Mouse (Mus musculus) left cerebral cortex, postnatal 25 days (tissue): ENCODE data around the gene Stpg4. TPM values are rescaled to one million over a fixed set of nuclear protein-coding genes. Genes with fewer than 3 reads are reported as not detected.

Experiments used
- DNase-seq, 2 experiments: peaks; one replicate each; pipeline ENCODE4 v3.0.0; 2022; ENCODE audit warnings: low spot score in 2 of 2, mixed read lengths in 1 of 2
- intact Hi-C: fragments of 180-260 bp; cut with DNase I; formaldehyde crosslinking; loops from one replicate; pipeline ENCODE4 v1.15.1; 2025
- total RNA-seq, 2 experiments: library from RNA; stranded (reverse); gene quantifications; 2 replicates each; pipeline ENCODE4 v1.2.3; 2021

Stpg4 gene
- total RNA-seq, 2 experiments from 2014 or later, result 0.62 TPM; not detected in 1

DNA sequence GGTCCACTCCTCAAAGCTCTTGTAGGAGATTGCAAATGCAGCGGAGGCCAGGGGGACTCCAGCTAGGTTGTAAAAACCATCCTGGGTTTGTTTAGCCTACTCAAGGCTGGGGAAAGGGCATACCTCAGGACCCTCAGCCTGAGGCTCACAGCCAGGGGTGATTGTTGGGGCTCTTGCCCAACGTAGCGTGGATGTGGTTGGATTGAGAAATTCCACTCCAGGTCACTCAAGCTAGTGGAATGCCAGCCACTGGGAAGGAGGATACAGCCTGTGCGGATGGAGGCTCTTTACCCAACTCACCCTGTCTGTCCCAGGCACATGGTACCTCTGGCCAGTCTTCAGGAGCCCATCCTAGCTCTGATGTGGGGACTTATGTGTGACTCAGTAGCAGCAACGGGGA, 71.3 kb downstream of the Stpg4 start:
- no peak for DNase-seq
- intact Hi-C loops, result no loop called here

DNA sequence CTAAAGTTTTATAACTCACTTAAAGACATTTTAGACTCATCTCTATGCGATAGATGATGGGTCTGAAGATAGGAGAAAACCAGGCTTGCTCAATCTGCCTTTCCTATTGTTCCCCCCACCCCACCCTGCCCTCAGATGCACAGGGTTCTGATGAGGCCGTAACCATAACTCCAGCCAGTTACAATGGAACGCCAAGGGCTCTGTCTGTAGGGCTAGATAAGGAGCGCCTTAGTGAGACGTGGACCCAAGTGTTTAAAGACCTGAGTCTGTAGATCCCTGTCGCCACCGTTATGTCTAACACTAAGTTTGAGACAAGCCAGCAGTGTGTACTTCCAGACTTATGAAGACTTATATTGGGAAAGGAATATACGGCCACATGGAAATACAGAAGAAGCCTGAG, 72.1 kb downstream of the Stpg4 start:
- DNase-seq, result no peak
- intact Hi-C loops, result no loop called here

DNA sequence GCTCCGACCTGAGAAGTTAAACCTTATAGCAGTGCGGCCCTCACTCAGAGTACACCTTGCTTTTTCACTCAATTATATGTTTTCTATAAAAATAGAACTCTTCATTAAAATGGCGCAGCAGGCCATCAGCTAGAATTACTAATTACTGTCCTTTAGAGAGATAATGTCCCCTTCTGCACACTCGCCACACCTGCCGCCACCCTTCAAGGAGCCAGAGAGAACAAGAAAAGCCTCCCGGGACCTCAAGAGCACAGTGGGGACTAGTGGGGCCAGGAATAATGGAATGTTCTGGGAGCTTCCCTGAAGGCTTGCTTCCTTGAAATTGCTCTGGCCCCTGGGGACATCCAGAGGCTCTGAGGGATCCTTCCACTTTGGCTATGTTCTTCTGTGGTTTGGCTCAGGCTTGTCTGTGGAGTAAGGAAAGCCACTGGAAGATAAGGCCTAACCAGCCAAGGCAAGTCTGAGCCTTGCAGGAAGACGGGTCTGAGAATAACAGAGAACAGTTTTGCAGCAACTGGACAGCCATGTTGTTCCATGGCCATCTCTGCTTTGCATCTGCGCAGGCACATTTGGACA, 73.7 kb downstream of the Stpg4 start:
- intact Hi-C loops, result no loop called here

DNA sequence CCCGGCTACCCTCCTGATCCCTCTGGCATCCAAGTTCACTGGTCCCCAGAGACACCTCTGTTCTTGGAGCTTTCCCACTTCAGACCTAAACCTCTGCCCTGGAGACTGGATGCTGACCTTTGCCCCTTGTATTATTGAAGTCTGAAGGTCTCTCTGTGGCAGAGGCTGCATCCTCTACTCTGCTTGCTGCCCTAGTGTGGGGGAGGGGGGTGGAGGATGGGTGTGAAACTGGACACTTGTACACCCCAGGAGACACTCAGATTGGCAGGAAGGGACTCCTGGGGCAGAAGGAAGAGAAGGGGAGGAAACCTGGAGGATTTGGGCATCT, 74.7 kb downstream of the Stpg4 start:
- DNase-seq, result no peak
- intact Hi-C loops, result no loop called here

More for the DNA sequence above, 73.7 kb downstream of the Stpg4 start:
- no peak for DNase-seq

DNA sequence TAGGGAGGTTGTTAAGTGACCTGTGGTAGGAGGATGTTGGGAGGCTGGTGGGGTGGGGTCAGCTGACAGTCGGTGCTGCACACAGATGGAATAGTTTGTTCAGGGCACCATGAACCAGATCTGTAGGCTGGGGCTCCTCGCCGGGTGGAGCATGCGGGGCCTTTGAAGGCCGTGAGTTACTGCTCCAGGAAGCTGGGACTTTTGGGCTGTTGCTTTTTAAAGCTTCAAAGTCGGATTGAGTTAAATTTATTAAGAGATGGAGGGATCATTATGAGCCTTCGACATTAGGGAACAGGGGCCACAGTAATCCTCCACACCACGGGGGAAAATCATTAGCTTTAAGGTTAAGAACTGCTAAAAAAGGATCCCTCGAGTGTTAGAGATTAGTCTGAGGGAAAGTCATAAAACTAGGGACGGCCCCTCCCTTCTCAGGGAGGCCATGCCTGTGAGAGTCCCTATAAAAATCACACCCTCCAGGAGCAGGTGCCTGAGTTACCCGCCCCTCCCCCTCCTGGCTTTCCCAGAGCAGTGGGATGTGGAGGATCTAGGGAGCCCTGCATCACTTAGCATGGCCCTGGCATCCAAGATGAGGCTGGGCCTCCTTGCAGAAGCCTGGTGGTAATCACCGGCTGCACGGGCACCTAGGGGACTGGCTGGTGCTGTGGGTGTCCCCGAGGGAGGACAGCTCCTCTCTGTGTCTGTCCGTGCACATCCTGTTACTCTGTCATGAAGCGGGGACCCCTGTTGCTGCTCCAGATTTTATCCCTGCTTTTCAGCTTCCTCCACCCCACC, 75.2 kb downstream of the Stpg4 start:
- no peak for DNase-seq
- intact Hi-C loops, result no loop called here

DNA sequence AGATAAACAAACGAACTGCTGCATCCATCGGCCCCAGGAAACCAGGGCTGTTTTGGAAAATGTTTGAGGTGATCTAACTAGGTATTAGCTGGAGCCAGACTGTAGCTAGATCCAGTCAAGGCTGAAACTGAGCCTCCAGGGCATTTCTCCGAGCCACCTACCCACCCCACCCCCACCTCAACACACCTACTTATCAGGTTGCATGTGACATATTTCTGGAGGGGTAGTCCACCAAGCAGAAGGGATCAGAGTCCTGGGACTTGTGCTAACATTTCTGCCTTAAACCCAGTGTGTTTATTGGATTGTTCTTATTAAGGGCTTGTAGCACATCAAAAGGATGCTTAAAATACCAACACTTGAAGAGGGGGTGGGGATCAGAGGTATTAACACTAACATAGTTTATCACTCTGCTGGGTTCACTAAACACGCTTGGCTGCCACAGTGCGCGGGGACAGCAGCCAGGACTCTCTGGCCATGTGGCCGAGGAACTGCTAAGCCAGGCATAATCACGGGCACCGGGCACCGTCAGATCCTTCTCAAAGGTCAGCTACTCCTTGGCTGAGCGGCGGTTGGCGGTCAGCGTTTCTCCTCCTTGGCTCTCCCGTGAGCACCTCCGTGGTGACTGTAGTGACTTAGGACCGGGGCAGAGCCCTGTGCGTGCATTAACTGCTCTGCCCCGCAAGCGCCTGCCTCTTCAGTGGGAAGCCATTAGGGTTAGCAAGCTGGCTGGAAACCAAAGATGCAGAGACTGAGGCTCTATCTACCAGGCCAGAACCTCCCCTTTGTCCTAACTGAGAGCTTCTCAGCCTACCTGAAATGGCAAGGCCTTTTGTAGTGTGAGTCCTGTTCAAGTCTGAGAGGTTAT, 76.1 kb downstream of the Stpg4 start:
- intact Hi-C loops, result no loop called here
- DNase-seq, result no peak

DNA sequence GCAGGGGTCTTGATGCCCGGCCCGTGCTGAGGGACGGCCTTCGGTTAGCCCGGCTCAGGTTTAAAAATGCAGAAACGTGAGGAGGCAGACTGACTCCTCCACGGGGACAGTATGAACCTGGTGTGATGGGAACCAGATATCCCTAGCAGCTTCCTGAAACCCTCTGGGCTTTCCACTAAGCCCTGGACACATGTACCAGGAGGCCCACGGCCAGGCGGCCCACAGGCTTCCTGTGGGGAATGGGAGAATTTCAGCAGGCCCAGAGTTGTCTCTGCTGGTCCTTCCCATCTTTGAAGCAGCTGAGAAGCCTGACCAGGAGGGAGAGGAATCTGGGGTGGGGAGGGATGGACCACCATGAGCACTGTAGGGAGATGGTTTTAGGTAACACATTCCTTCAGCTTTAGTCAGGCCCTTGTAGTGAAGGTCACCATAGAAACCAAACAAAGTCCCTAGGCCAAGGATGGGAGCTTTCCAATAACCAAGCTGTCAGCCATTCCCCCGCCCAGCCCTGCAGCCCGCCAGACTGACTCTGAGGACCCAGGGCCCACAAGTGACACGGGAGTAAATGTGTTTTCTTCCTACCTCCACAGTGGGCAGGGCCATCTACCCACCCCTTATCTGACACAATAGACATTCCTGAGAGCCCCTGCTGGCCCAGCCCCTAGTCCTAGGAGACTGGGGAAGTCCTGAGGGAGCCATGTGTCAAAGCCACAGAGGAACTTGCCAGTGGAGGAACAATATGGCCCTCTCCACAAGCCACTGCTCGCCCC, 76.9 kb downstream of the Stpg4 start:
- intact Hi-C loops, result no loop called here
- no peak for DNase-seq

DNA sequence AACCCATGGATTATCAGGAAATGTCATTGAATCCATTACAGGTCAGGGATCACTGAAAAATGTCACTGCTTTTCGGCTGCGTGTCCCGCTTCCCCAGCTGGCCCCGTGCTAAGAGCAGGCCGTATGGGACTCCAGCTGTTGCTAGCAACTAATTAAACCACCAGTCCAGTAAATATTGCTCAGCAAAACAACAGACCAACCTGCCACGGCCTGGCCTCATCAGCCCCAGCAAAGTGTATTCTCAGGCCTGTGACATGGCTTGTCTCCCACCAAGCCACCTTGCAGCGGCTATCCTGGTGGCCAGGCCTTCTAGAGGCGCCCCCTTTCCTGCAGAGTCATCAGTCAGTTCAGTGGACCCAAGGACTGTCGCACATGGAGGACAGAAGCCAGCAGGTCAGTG, 78.0 kb downstream of the Stpg4 start:
- intact Hi-C loops, result no loop called here
- DNase-seq, result no peak

DNA sequence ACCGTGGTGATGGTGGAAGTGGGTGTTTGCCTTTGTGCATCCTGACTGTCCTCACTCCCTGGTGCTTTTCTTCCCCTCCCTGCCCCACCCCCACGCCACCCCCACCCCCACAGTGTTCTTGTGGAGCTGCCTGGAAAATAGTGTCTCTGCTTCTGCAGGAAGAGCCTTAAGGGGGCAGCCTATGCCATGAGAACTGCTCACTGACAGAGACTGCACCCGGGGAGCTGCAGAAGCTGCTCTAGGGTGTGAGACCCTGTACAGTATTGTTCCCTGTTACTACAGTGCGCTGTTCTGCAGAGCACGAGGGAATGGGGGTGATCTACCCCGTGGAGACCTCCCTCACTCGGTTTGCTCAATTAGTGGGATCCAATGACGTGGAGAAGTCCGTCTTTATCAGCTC, 78.5 kb downstream of the Stpg4 start:
- intact Hi-C loops, result no loop called here
- no peak for DNase-seq

DNA sequence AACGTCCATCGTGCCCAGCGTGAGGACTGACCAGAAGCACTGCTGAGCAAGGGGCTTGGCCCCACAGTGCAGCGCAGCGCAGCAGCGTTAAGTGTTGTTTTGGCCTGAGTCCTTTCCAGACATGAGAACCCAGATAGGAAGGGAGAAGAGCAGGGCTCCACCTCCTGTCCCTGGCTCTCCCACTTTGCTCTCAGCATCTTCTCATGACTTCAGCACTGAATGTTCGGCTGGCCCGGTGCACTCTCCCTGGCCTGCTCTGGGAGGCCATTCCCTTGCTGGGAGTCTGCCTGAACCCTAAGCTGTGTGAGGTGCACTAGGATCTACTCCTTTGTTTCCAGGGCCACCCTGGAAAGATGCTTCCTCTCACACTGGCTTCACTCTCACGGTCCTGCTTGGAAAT, 79.2 kb downstream of the Stpg4 start:
- DNase-seq, result no peak
- intact Hi-C loops, result no loop called here

DNA sequence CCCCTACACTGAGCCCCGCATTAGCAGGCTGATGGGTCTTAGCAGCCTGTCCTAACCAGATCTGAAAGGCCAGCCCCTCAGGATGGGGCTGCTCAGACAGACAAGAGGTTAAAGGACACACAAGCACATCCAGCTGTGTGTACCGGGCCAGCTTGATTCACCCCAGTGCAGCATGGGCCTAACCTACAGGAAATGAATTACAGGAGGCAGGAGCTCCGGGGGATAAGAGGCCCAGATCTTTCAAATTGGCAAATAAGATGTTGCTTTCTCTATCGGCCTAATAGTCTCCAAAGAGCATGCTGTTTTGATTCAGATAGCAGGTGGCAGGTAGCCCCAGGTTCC, 82.3 kb downstream of the Stpg4 start:
- DNase-seq, result no peak
- intact Hi-C loops, result no loop called here

DNA sequence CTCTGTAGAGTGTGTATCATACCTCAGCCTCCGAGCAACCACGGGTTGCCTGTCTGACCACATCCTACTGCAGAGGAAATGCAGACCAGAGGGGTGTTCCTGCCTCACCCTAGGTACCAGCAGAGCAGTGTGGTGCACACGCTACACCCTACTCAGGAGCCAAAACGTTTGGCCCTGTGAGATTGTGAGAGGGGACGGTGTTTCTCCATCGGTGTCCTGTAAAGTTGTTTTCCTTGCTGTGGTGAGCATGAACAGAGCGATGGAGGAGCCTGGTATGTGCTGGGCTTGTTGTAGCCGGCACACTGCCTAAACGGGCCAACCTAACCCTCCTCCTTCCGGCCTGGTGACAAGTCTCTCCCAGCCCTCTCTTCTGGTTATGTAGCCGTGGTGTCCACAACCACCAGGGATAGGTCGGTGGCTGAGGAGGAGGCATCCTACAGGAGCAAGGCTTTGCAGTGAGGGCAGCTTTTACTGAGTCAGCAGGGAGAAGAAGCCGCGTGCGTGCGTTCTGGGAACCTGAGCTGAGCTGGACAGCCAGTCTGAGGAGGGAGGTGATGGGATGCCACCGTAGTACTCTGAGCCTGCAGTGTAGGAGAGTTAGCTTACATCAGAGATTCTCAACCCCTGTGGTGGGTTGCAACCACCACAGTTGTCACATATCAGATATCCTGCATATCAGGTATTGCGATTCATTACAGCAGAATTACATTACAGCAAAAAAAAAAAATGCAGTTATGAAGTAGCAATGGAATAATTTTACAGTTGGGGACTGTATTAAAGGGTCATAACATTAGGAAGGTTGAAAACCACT, 82.9 kb downstream of the Stpg4 start:
- intact Hi-C loops, result no loop called here
- DNase-seq, result no peak

DNA sequence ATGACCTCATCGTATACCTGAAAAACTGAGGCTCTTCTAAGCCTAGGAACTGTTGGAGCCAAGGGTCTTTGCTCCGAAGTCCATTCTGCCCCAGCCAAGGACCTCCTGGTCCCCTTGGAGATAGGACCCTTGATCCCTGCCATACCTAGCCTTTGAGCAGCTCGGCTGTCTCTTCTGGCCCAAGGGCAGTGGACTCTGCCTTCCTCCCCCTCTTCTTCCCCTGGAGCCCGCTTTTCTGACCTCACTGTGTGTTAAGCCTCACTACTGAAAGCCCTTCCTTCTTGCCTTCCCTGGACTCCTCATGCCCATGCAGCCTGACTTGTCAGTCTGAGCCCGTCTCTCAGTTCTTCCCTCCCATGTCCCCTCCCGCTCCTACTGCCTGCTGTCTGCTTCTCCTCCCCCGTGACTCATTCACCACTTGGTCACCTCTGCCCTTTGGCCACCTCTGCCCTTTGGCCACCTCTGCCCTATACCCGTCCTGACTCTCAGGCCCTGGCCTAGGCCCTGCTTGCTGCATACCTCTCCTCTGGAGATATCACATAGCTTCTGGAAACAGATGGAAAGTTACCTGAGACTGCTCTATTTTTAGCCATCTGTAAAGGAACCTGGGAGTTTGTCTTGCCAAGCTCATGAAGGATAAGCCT, 84.4 kb downstream of the Stpg4 start:
- DNase-seq, result no peak
- intact Hi-C loops, result no loop called here

Other genes with a start within 250 kb of the Stpg4 start
- 10 to 100 TPM; 53.7 to 54.0 TPM for gene Mcfd2, start 161.8 kb downstream of the Stpg4 start, total RNA-seq
- 10 to 100 TPM; 12.0 to 14.4 TPM for gene Ttc7, start 144.9 kb downstream of the Stpg4 start, total RNA-seq
- gene Calm2, start 19.2 kb upstream of the Stpg4 start, total RNA-seq, result 1,000 to 10,000 TPM; 2,216 to 2,449 TPM
- under 1 TPM in 1 of 2 experiments, not detected in 1; 0.18 TPM for gene Epcam, start 208.2 kb upstream of the Stpg4 start, total RNA-seq
- 10 to 100 TPM; 27.2 to 29.1 TPM for gene Msh2, start 244.6 kb upstream of the Stpg4 start, total RNA-seq